In the genomic region with DNA sequence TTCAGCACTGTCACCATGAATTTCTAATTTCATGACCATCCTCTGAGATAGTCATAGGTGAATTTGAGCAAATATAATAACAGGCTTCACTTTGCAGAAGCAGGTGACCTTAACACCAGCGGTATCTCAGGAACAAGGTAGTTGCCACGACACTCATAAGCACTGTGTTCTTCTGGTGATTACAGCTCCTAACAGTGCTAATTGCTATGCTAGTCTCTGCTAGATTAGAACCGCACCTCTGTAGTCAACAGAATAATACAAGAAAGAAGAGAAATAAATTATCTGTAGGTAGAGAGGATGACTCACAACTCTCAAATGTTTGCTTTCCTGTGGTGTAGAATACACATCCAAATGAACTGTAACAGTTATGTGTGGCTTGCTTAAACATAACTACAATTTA, we compare ENCODE assay signal across 30 mouse cellular contexts.
"Had no signal": no experiment of that assay in that cellular context is flagged by ENCODE, and none has a peak within 500 bp of the region (broad histone marks: within the 10 kb centered on the region; RNA-seq: fewer than 3 reads in every experiment).

No protein-coding gene starts in this region.

- ATAC-seq: liver, embryonic 12.5 days; liver, postnatal 0 days; lung, postnatal 0 days; midbrain, embryonic 13.5 days; midbrain, embryonic 15.5 days; midbrain, embryonic 16.5 days had no signal

- H3K27ac ChIP-seq: limb, embryonic 10.5 days; limb, embryonic 12.5 days; limb, embryonic 13.5 days; limb, embryonic 15.5 days; liver, embryonic 12.5 days; liver, embryonic 13.5 days; liver, embryonic 14.5 days; liver, embryonic 15.5 days; lung, embryonic 15.5 days; macrophage; midbrain, embryonic 10.5 days; midbrain, embryonic 12.5 days; midbrain, embryonic 13.5 days; midbrain, embryonic 15.5 days; neural tube, embryonic 12.5 days had no signal

- H3K4me3 ChIP-seq: limb, embryonic 10.5 days; limb, embryonic 12.5 days; limb, embryonic 13.5 days; limb, embryonic 15.5 days; liver, embryonic 12.5 days; liver, embryonic 13.5 days; liver, embryonic 15.5 days; lung, embryonic 15.5 days; megakaryocyte, embryonic 14.5 days; midbrain, embryonic 10.5 days; midbrain, embryonic 12.5 days; midbrain, embryonic 13.5 days; midbrain, embryonic 15.5 days; myocyte; neural tube, embryonic 12.5 days had no signal

- H3K4me1 ChIP-seq: limb, embryonic 10.5 days; limb, embryonic 12.5 days; limb, embryonic 13.5 days; limb, embryonic 15.5 days; liver, embryonic 12.5 days; liver, embryonic 13.5 days; liver, embryonic 15.5 days; lung, embryonic 15.5 days; megakaryocyte, embryonic 14.5 days; midbrain, embryonic 10.5 days; midbrain, embryonic 12.5 days; midbrain, embryonic 13.5 days; midbrain, embryonic 15.5 days; neural tube, embryonic 12.5 days had no signal

- H3K9me3 ChIP-seq: limb, embryonic 10.5 days; limb, embryonic 12.5 days; limb, embryonic 13.5 days; limb, embryonic 15.5 days; liver, embryonic 12.5 days; liver, embryonic 13.5 days; liver, embryonic 15.5 days; lung, embryonic 15.5 days; megakaryocyte, embryonic 14.5 days; midbrain, embryonic 10.5 days; midbrain, embryonic 12.5 days; midbrain, embryonic 13.5 days; midbrain, embryonic 15.5 days; neural tube, embryonic 12.5 days had no signal

- H3K36me3 ChIP-seq: limb, embryonic 10.5 days; limb, embryonic 12.5 days; limb, embryonic 13.5 days; limb, embryonic 15.5 days; liver, embryonic 12.5 days; liver, embryonic 13.5 days; liver, embryonic 15.5 days; lung, embryonic 15.5 days; midbrain, embryonic 10.5 days; midbrain, embryonic 12.5 days; midbrain, embryonic 13.5 days; midbrain, embryonic 15.5 days; neural tube, embryonic 12.5 days had no signal

- H3K9ac ChIP-seq: limb, embryonic 12.5 days; limb, embryonic 13.5 days; limb, embryonic 15.5 days; liver, embryonic 12.5 days; liver, embryonic 13.5 days; liver, embryonic 14.5 days; liver, embryonic 15.5 days; liver, postnatal 0 days; lung, embryonic 14.5 days; lung, embryonic 15.5 days; midbrain, embryonic 12.5 days; midbrain, embryonic 13.5 days; midbrain, embryonic 15.5 days; neural tube, embryonic 12.5 days had no signal

- DNase-seq: left cerebral cortex, postnatal 4 days; liver; liver, embryonic 13.5 days; liver, postnatal 0 days; lung, adult 18-20 months; lung, adult 2 months; lung, embryonic 14.5 days; lung, postnatal 10 days; lung, postnatal 14 days; lung, postnatal 36 days; lung, postnatal 4 days; midbrain, embryonic 14.5 days had no signal

- H3K27me3 ChIP-seq: limb, embryonic 12.5 days; limb, embryonic 13.5 days; limb, embryonic 15.5 days; liver, embryonic 12.5 days; liver, embryonic 13.5 days; liver, embryonic 15.5 days; lung, embryonic 15.5 days; megakaryocyte, embryonic 14.5 days; midbrain, embryonic 12.5 days; midbrain, embryonic 13.5 days; midbrain, embryonic 15.5 days; neural tube, embryonic 12.5 days had no signal
